Mouse (Mus musculus) olfactory bulb, adult 2 months (tissue): ENCODE data around the gene Nt5c2.

Source experiments
- CTCF ChIP-seq: fragments of 200-500 bp; IDR thresholded peaks from 2 replicates; pipeline ENCODE4 v1.5.1; 2012; ENCODE audit warnings: low read depth, mild to moderate bottlenecking, low read length, moderate library complexity; ENCODE audit not compliant: insufficient read depth
- POLR2A ChIP-seq: fragments of 200-500 bp; IDR thresholded peaks from 2 replicates; pipeline ENCODE4 v1.6.1; 2012; ENCODE audit warnings: mild to moderate bottlenecking, low read depth, low read length, moderate library complexity; ENCODE audit not compliant: insufficient read depth

DNA sequence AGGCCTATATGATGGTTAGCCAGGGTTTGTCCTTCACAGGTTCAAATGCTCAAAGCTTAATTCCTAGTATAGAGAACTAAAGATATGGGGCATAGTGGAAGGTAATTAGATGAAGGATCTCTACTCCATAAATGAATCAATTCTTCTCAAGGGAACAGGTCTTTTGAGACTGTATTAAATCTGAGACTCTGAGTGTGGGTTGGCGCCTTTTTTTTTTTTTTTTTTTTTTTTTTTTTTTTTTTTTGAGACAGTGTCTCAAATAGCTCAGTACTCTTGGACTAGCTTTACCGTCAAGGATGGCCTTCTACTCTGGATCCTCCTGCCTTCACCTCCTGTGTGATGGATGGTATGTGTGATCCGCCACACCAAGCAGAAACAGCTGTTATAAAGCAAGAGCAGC is 21.6 kb upstream of the Nt5c2 start:
- no peak for TF ChIP-seq POLR2A
- no peak for TF ChIP-seq CTCF
